ENCODE assay signal across 17 mouse cellular contexts in genomic region chr5:122305472-122305871, GRCm38 (mm10). TPM values are rescaled to one million over a fixed set of nuclear protein-coding genes. Genes with fewer than 3 reads are reported as not detected.
DNase-seq lines count a peak whose midpoint lies in the region; ATAC-seq and TF ChIP-seq lines count a peak whose summit lies in the region.
"Had no signal": no experiment of that assay in that cellular context is flagged by ENCODE, and none has a peak within 500 bp of the region (broad histone marks: within the 10 kb centered on the region; RNA-seq: fewer than 3 reads in every experiment).

No protein-coding gene starts in this region.

- ATAC-seq in kidney, embryonic 16.5 days (ENCODE audit: low FRiP score, low TSS enrichment): no peak
- ATAC-seq: midbrain, embryonic 13.5 days had no signal

- no peak overlapping the region for H3K27ac ChIP-seq in kidney, adult 2 months (ENCODE audit: insufficient read depth, low read depth, low read length)
- no peak overlapping the region for H3K27ac ChIP-seq in kidney, embryonic 16.5 days (ENCODE audit: low read length)
- H3K27ac ChIP-seq: embryonic facial prominence, embryonic 12.5 days; heart, embryonic 10.5 days; hindbrain, embryonic 14.5 days; kidney, postnatal 0 days; liver, embryonic 13.5 days; midbrain, embryonic 13.5 days; neural tube, embryonic 15.5 days had no signal

- no peaks in the 10 kb centered on the region for H3K27me3 ChIP-seq in kidney, adult 2 months (replicated peaks; ENCODE audit: control insufficient read depth, insufficient read depth, low read length)
- no peaks in the 10 kb centered on the region for H3K27me3 ChIP-seq in kidney, embryonic 16.5 days (ENCODE audit: insufficient read depth, low read length)
- H3K27me3 ChIP-seq: embryonic facial prominence, embryonic 12.5 days; liver, embryonic 13.5 days; midbrain, embryonic 13.5 days; neural tube, embryonic 15.5 days had no signal

- H3K36me3 ChIP-seq in kidney, adult 2 months (ENCODE audit: control insufficient read depth, insufficient read depth, low read length): no peaks in the 10 kb centered on the region
- H3K36me3 ChIP-seq in kidney, embryonic 16.5 days (ENCODE audit: insufficient read depth, low read length): peaks cover 6% of the 10 kb centered on the region; the same call in 1 of the 2 replicates
- H3K36me3 ChIP-seq: embryonic facial prominence, embryonic 12.5 days had no signal

- no peak overlapping the region for H3K9ac ChIP-seq in kidney, embryonic 16.5 days (replicated peaks; ENCODE audit: low read length)
- H3K9ac ChIP-seq: embryonic facial prominence, embryonic 12.5 days; hindbrain, embryonic 14.5 days; liver, embryonic 13.5 days; midbrain, embryonic 13.5 days; neural tube, embryonic 15.5 days had no signal

- TF ChIP-seq POLR2A in kidney, adult 2 months (IDR thresholded peaks at IDR 0.05; ENCODE audit: low read depth, low read length): no peak

- 50% methylated on average over 7 of the region's 7 CpGs for WGBS in kidney, adult 2 months
- WGBS in kidney, embryonic 16.5 days: 81% methylated on average over 7 of the region's 7 CpGs

- no peak overlapping the region for H3K4me3 ChIP-seq in kidney, adult 2 months (ENCODE audit: insufficient read depth, low read depth, low read length)
- no peak overlapping the region for H3K4me3 ChIP-seq in kidney, embryonic 16.5 days (ENCODE audit: low read length)
- H3K4me3 ChIP-seq: embryonic facial prominence, embryonic 12.5 days; heart, embryonic 10.5 days; liver, embryonic 13.5 days; midbrain, embryonic 13.5 days; neural tube, embryonic 15.5 days had no signal

- peak; percentile 89 for DNase-seq in kidney, adult 2 months
- peak; percentile 42 for DNase-seq in NIH3T3 (ENCODE audit: low read depth)
- peak; percentile 75 for DNase-seq in adrenal gland, postnatal 14 days
- peak; percentile 84 to 85 for DNase-seq in kidney, postnatal 36 days
- no peak for DNase-seq in layer of hippocampus, postnatal 14 days (ENCODE audit: low spot score in 2 of 2)
- no peak for DNase-seq in c-Kit-positive CD71-positive TER-119-positive erythroid progenitor cells, embryonic 14.5 days (ENCODE audit: low spot score)
- DNase-seq: cerebellum, adult 18-20 months; gastrocnemius, postnatal 10 days; liver, embryonic 13.5 days; right cerebral cortex, postnatal 25 days had no signal

- no peak overlapping the region for H3K4me2 ChIP-seq in kidney, embryonic 16.5 days (replicated peaks; ENCODE audit: low read depth, low read length)
- H3K4me2 ChIP-seq: embryonic facial prominence, embryonic 12.5 days; hindbrain, embryonic 14.5 days; liver, embryonic 13.5 days; midbrain, embryonic 13.5 days; neural tube, embryonic 15.5 days had no signal

- no peak for TF ChIP-seq CTCF in kidney, adult 2 months (conservative IDR thresholded peaks at IDR 0.05; ENCODE audit: insufficient read depth, insufficient read length, low read depth, low read length)

- no peaks in the 10 kb centered on the region for H3K9me3 ChIP-seq in kidney, embryonic 16.5 days (ENCODE audit: low read length)
- H3K9me3 ChIP-seq: embryonic facial prominence, embryonic 12.5 days; heart, embryonic 10.5 days; liver, embryonic 13.5 days; midbrain, embryonic 13.5 days; neural tube, embryonic 15.5 days had no signal

- H3K4me1 ChIP-seq in kidney, adult 2 months (ENCODE audit: control insufficient read depth, insufficient read depth, low read length): peaks cover 41% of the 10 kb centered on the region
- H3K4me1 ChIP-seq in kidney, embryonic 16.5 days (ENCODE audit: insufficient read depth, low read length): peaks cover 13% of the 10 kb centered on the region

RNA-seq across cellular contexts. Expression of gene Pptc7, which starts 21.3 kb away (rescaled TPM):
- polyA plus RNA-seq in kidney, adult 2 months (2012; rRNA removed): 28.8 and 31.7 TPM in 2 replicates
- polyA plus RNA-seq in kidney, embryonic 16.5 days (2015; fragmentation: Nextera tagmentation; extraction: Ambion mirVana): 8.6 TPM in 2 replicates
- 42.4 and 44.7 TPM in 2 replicates for total RNA-seq in adrenal gland, postnatal 14 days (2021)
- total RNA-seq in layer of hippocampus, postnatal 14 days (2021): 10 to 100 TPM; 34.8 to 35.3 TPM

RNA-seq across cellular contexts. Expression of gene Tctn1, which starts 41.2 kb away (rescaled TPM):
- polyA plus RNA-seq in kidney, adult 2 months (2012; rRNA removed): 18.2 and 23.2 TPM in 2 replicates
- polyA plus RNA-seq in kidney, embryonic 16.5 days (2015; fragmentation: Nextera tagmentation; extraction: Ambion mirVana): 7.9 and 8.0 TPM in 2 replicates
- total RNA-seq in adrenal gland, postnatal 14 days (2021): 12.7 and 14.5 TPM in 2 replicates
- total RNA-seq in layer of hippocampus, postnatal 14 days (2021): 10 to 100 TPM; 12.7 to 13.6 TPM

RNA-seq across cellular contexts. Expression of gene Rad9b, which starts 48.6 kb away (rescaled TPM):
- polyA plus RNA-seq in kidney, adult 2 months (2012; rRNA removed): 4.2 and 4.5 TPM in 2 replicates
- 11.1 and 13.8 TPM in 2 replicates for polyA plus RNA-seq in kidney, embryonic 16.5 days (2015; fragmentation: Nextera tagmentation; extraction: Ambion mirVana)
- 3.2 and 4.0 TPM in 2 replicates for total RNA-seq in adrenal gland, postnatal 14 days (2021)
- total RNA-seq in layer of hippocampus, postnatal 14 days (2021): 1 to 10 TPM; 3.9 to 4.1 TPM

RNA-seq across cellular contexts. Expression of gene Vps29, which starts 48.7 kb away (rescaled TPM):
- polyA plus RNA-seq in kidney, adult 2 months (2012; rRNA removed): 111 and 133 TPM in 2 replicates
- 220 and 234 TPM in 2 replicates for polyA plus RNA-seq in kidney, embryonic 16.5 days (2015; fragmentation: Nextera tagmentation; extraction: Ambion mirVana)
- 127 TPM in 2 replicates for total RNA-seq in adrenal gland, postnatal 14 days (2021)
- 100 to 1,000 TPM; 219 to 224 TPM for total RNA-seq in layer of hippocampus, postnatal 14 days (2021)

Comparison
In these comparisons a context has a peak if more than half of its experiments do, and no peak if none do; other contexts are left out.
1. DNase-seq: peak in kidney, adult 2 months (single experiment), NIH3T3 (single experiment), adrenal gland, postnatal 14 days (single experiment) and kidney, postnatal 36 days (2 of 2); none in layer of hippocampus, postnatal 14 days (0 of 2) and c-Kit-positive CD71-positive TER-119-positive erythroid progenitor cells, embryonic 14.5 days (single experiment).